Mouse (Mus musculus) activated CD4-positive, CD25-positive, alpha-beta regulatory T cell (primary cell): Measurements from ENCODE around the gene Olfr669. TPM values are rescaled to one million over a fixed set of nuclear protein-coding genes. Genes with fewer than 3 reads are reported as not detected.

Experiments used
- polyA plus RNA-seq, 2 experiments: library from polyadenylated mRNA; unstranded; fragments of 100-300 nt; shearing (Covaris generic); gene quantifications; one replicate each; pipeline ENCODE4 v1.2.1; 2017

The Olfr669 gene
- polyA plus RNA-seq, result not detected

DNA sequence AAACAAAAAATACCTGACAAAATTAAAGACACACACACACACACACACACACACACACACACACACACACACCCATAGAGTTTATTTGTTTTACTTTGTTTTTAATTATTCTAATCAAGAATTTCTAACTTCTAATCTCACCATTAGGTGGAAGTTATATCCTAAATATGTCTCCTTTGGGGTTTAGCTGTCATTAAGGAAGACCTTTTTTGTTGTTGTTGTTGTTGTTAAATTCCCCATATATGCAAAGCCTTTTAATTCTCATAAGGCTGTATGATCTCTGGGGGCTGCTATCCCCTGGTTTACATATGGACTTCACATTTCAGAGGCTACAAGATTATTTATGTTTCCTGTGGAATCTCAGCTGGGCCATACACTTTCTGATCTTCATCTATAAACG lies at the start of gene Olfr669:
Gene Olfr669 (plus strand): TSS at position 301 of the 400 bp plus-strand sequence.

DNA sequence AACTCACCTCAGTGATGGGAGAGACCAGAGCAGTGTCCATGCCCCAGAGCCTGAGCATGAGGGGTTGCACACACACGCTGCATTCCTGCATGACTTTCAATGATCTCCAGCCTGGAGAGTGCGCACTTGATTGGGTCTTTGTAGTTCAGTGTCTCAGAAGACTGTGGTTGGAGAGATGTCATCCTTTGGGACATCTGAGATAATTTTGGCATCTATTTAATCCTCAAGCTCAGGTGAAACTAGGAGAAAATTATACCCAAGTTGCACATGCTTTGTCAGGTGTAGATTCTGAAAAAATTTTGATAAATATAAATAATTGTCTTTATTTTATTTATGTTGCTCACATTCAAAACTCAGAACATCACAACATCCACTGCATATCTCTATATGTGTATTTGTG lies 38.2 kb upstream of the Olfr669 start, which contains the start of gene Olfr666:
Gene Olfr666 (minus strand): TSS at position 101 of the 400 bp plus-strand sequence.

DNA sequence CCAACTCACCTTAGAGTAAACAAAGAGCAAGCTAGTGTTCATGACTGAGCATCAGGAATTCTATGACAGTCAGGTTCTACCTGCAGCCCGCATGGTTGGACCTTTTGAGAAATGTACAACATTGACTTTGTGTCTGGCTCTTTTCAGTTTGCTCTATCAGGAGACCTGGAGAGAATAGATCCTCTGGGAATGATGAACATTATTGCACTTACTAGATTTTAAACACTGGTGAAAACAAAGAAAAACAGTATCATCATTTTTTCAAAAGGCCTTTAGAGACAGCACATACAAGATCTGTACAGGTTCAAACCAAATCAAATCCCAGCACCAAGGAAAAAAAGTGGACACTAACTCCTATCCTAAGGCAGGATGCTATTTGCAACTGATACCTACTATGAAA lies 12.7 kb upstream of the Olfr669 start, which contains the start of gene Olfr667:
Gene Olfr667 (minus strand): TSS at position 101 of the 400 bp plus-strand sequence.

DNA sequence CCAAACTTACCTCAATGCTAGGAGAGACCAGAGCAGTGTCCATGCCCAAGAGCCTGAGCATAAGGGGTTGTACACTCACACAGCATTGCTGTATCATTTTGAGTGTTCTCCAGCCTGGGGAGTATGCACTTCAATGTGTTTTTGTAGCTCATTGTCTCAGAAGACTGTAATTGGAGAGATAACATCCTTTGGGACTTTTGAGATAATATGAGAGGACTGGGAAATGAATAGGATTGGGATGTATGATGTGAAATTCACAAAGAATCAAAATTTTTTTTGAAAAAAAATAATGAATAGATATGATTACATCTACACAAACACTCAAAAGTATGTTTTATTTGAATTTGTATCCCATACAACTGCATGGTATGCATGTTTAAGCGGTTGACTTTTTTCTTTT lies 6.1 kb upstream of the Olfr669 start, which contains the start of gene Olfr668:
Gene Olfr668 (minus strand): TSS at position 101 of the 400 bp plus-strand sequence.

DNA sequence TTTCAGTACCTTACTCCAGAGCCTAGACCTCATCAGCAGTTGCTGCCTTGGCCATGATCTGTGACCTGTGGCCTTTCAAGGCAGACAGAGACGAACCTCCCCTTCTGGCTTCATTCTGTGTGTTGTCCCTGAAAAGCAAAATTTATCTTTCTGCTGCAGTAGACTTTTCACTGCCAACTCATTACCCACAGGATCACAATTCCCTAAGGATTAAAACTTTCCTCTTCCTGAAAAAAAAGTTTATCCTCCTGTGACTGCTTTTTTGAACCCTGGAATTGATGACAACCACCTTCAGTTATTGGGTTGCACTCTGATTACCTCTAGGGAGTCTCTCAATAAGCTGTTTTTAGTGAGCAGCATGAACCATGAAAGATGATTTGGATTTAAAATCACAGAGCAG lies 28.5 kb downstream of the Olfr669 start, which contains the start of gene Olfr670:
Gene Olfr670 (minus strand): TSS at position 101 of the 400 bp plus-strand sequence.

DNA sequence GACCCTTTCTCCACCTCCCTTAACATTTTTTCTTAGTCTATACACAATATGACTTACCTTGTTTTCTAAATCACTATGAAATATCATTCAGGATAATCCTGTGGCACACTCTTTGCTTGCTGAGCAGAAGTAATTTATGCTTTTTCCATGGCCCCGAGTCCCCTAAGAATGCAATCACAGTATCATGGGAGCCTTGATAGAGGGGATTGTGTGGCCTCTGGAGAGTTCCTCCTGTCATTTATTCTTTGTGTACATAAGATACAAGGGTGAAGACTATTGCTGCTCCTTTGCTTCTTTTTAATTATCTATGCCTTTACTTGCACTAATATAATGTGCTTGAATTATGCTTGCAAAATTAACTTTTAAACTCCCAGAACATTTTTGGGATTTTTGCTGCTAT lies 45.0 kb downstream of the Olfr669 start, which contains the start of gene Olfr671:
Gene Olfr671 (minus strand): TSS at position 101 of the 400 bp plus-strand sequence.

Other genes with a start within 250 kb of the Olfr669 start
- gene Olfr661, start 247.7 kb upstream of the Olfr669 start, polyA plus RNA-seq, result under 1 TPM in 1 of 2 experiments, not detected in 1; 0.05 TPM
- not detected for gene Usp17le, start 156.8 kb upstream of the Olfr669 start, polyA plus RNA-seq
- gene Usp17lb, start 91.6 kb upstream of the Olfr669 start, polyA plus RNA-seq, result not detected
- gene Usp17la, start 77.2 kb upstream of the Olfr669 start, polyA plus RNA-seq, result under 1 TPM in 1 of 2 experiments, not detected in 1; 0.27 TPM
- not detected for gene Olfr665, start 56.2 kb upstream of the Olfr669 start, polyA plus RNA-seq
- not detected for gene Olfr666, start 38.3 kb upstream of the Olfr669 start, polyA plus RNA-seq
- gene Olfr667, start 12.8 kb upstream of the Olfr669 start, polyA plus RNA-seq, result not detected
- gene Olfr668, start 6.2 kb upstream of the Olfr669 start, polyA plus RNA-seq, result not detected
- gene Olfr670, start 28.4 kb downstream of the Olfr669 start, polyA plus RNA-seq, result under 1 TPM in 1 of 2 experiments, not detected in 1; 0.16 TPM
- not detected for gene Olfr671, start 44.9 kb downstream of the Olfr669 start, polyA plus RNA-seq
- under 1 TPM in 1 of 2 experiments, not detected in 1; 0.25 TPM for gene Olfr672, start 67.8 kb downstream of the Olfr669 start, polyA plus RNA-seq
- gene Olfr675, start 94.2 kb downstream of the Olfr669 start, polyA plus RNA-seq, result under 1 TPM in 1 of 2 experiments, not detected in 1; 0.11 TPM
- not detected for gene Olfr676, start 98.5 kb downstream of the Olfr669 start, polyA plus RNA-seq
- not detected for gene Olfr677, start 117.1 kb downstream of the Olfr669 start, polyA plus RNA-seq
- gene Olfr678, start 130.2 kb downstream of the Olfr669 start, polyA plus RNA-seq, result not detected
- gene Olfr679, start 147.0 kb downstream of the Olfr669 start, polyA plus RNA-seq, result not detected
- gene Olfr680-ps1, start 158.6 kb downstream of the Olfr669 start, polyA plus RNA-seq, result not detected
- under 1 TPM in 1 of 2 experiments, not detected in 1; 0.05 TPM for gene Olfr681, start 182.6 kb downstream of the Olfr669 start, polyA plus RNA-seq
- gene Olfr683, start 212.8 kb downstream of the Olfr669 start, polyA plus RNA-seq, result not detected
- not detected for gene Olfr684, start 229.4 kb downstream of the Olfr669 start, polyA plus RNA-seq